Mouse (Mus musculus): ENCODE measurements around the gene Sumf1. TPM values are rescaled to one million over a fixed set of nuclear protein-coding genes. Genes with fewer than 3 reads are reported as not detected.

Gene Sumf1
- total and polyA plus RNA-seq, 3 experiments, result 11.0 to 23.1 (median 14.9) TPM

DNA sequence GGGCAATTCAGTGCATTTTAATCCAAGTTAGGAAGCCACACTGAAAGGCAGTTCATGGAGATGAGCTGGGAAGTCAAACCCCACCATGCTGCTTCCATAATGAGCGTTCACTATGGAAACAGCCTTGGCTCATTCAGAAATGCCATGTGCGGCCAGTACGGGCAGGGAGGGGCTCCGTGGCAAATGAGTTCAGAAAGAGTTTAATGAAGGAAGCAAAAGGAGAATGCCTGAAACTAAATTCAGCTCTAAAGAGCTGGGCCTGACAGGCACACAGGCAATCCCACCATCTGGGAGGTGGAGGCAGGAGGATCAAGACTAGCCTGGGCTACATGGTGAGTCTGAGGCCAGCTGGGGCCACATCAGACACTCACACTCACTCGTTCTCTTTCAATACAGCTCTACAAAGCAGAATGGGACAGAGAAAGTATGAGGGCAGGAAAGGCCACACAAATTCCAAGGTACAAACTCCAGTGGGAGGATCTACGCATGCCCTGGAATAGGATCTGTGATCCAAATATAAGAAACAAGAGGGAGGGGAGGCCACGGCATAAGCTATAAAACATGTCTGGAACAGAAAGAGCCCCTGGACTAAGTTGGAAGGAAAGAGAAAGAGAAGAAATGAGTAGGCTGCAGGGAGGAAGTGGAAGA is 39.3 kb downstream of the Sumf1 start:
- no peaks in the 10 kb centered on the region for H3K9me3 ChIP-seq (replicated peaks; ENCODE audit: low read length)
- peaks cover 4 to 22% of the 10 kb centered on the region in 2 experiments; a peak in 3 of 4 replicates for H3K4me1 ChIP-seq (ENCODE audit: control insufficient read depth in 1 of 2, insufficient read depth in 2 of 2)
- H3K27me3 ChIP-seq (replicated peaks), result no peaks in the 10 kb centered on the region
- in situ Hi-C loops (cut with MboI; ENCODE audit: low pct_ligation_motif_present, low pct_unique_long_range_greater_than_20kb, low sequenced_read_pairs), result no loop called here
- no peak overlapping the region for H3K4me3 ChIP-seq (replicated peaks in 1 of 3; ENCODE audit: low read depth in 2 of 3, low read length in 2 of 3, poor library complexity in 1 of 3)
- no peak overlapping the region for H3K4me2 ChIP-seq (ENCODE audit: insufficient read depth, low read depth, poor library complexity, severe bottlenecking)
- dilution Hi-C loops (cut with MboI; ENCODE audit: extremely low pct_ligation_motif_present, extremely low pct_unique_long_range_greater_than_20kb, low sequenced_read_pairs), result no loop called here
- no peaks in the 10 kb centered on the region for H3K79me2 ChIP-seq (replicated peaks; ENCODE audit: control insufficient read depth, extremely low read depth, insufficient read depth, poor library complexity, severe bottlenecking)
- H3K9ac ChIP-seq (ENCODE audit: insufficient read depth, low read depth), result no peak overlapping the region
- no peak for DNase-seq (ENCODE audit: extremely low read depth)
- TF ChIP-seq MAFK (IDR thresholded peaks at IDR 0.05; ENCODE audit: insufficient replicate concordance, low read length) (no peak), NELFE (IDR thresholded peaks at IDR 0.05; ENCODE audit: low read depth, low read length) (no peak), JUND (conservative IDR thresholded peaks at IDR 0.05; ENCODE audit: low read depth, low read length) (no peak), USF1 (IDR thresholded peaks at IDR 0.05; ENCODE audit: low read depth, low read length) (no peak), IRF4 (IDR thresholded peaks at IDR 0.05; ENCODE audit: low read depth, low read length) (no peak), CHD2 (IDR thresholded peaks at IDR 0.05; ENCODE audit: low read length) (no peak), POLR2AphosphoS2 (IDR thresholded peaks at IDR 0.05; ENCODE audit: low read depth, low read length) (no peak), ZMIZ1 (IDR thresholded peaks at IDR 0.05; ENCODE audit: low read depth, low read length) (no peak), E2F4 (IDR thresholded peaks at IDR 0.05; ENCODE audit: insufficient replicate concordance, low read depth, low read length) (no peak), CHD1 (IDR thresholded peaks at IDR 0.05; ENCODE audit: low read depth, low read length) (no peak), ZNF384 (IDR thresholded peaks at IDR 0.05; ENCODE audit: low read depth, low read length) (no peak), POLR2A (IDR thresholded peaks at IDR 0.05; ENCODE audit: low read depth, low read length) (no peak), ETS1 (conservative IDR thresholded peaks at IDR 0.05; ENCODE audit: low read depth, low read length) (no peak), ZC3H11A (IDR thresholded peaks at IDR 0.05; ENCODE audit: low read depth, low read length) (no peak), GABPA (IDR thresholded peaks at IDR 0.05; ENCODE audit: insufficient replicate concordance, low read depth, low read length) (no peak), JUN (IDR thresholded peaks at IDR 0.05; ENCODE audit: insufficient read depth, low read depth, low read length) (no peak), TCF12 (IDR thresholded peaks at IDR 0.05; ENCODE audit: low read depth, low read length) (no peak), RCOR1 (conservative IDR thresholded peaks at IDR 0.05; ENCODE audit: low read depth, low read length) (no peak), MAX (IDR thresholded peaks at IDR 0.05; ENCODE audit: low read length) (no peak)
- peaks cover 23 to 67% of the 10 kb centered on the region in 2 experiments for H3K36me3 ChIP-seq (replicated peaks in 1 of 2; ENCODE audit: control insufficient read depth in 1 of 2, insufficient read depth in 1 of 2, low read length in 1 of 2)
- H3K27ac ChIP-seq (ENCODE audit: insufficient read depth, low read depth), result no peak overlapping the region

DNA sequence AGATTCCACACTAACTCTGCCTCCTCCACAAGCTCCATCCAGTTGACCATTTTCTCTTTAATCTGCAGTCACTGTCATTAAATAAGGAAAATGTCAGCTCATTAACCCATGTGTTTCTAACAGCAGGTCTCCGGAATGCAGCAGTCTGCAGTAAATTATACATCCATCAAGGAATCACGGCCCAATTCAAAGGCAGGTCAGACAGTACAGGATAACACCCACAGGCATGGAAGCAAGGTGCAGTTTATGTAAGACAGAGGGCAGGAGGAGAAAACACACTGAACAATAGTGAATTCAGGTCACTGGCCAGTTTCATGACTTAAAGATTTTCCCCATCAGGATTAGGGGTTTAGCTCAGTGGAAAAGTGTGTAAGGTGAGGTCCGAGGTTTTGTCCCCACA is 40.1 kb downstream of the Sumf1 start:
- in situ Hi-C loops (cut with MboI; ENCODE audit: low pct_ligation_motif_present, low pct_unique_long_range_greater_than_20kb, low sequenced_read_pairs), result no loop called here
- Histone ChIP-seq H3K4me1 (ENCODE audit: control insufficient read depth in 1 of 2, insufficient read depth in 2 of 2) (peaks cover 4 to 22% of the 10 kb centered on the region in 2 experiments; a peak in 3 of 4 replicates), H3K36me3 (replicated peaks in 1 of 2; ENCODE audit: control insufficient read depth in 1 of 2, insufficient read depth in 1 of 2, low read length in 1 of 2) (peaks cover 23 to 64% of the 10 kb centered on the region in 2 experiments), H3K9me3 (replicated peaks; ENCODE audit: low read length) (no peaks in the 10 kb centered on the region), H3K27me3 (replicated peaks) (no peaks in the 10 kb centered on the region), H3K79me2 (replicated peaks; ENCODE audit: control insufficient read depth, extremely low read depth, insufficient read depth, poor library complexity, severe bottlenecking) (no peaks in the 10 kb centered on the region), H3K27ac (ENCODE audit: insufficient read depth, low read depth) (no peak overlapping the region), H3K4me3 (replicated peaks in 1 of 3; ENCODE audit: low read depth in 2 of 3, low read length in 2 of 3, poor library complexity in 1 of 3) (no peak overlapping the region), H3K9ac (ENCODE audit: insufficient read depth, low read depth) (no peak overlapping the region), H3K4me2 (ENCODE audit: insufficient read depth, low read depth, poor library complexity, severe bottlenecking) (no peak overlapping the region)
- DNase-seq (ENCODE audit: extremely low read depth), result no peak
- TF ChIP-seq NELFE (IDR thresholded peaks at IDR 0.05; ENCODE audit: low read depth, low read length) (no peak), MAZ (IDR thresholded peaks at IDR 0.05; ENCODE audit: low read depth, low read length) (no peak), EP300 (IDR thresholded peaks at IDR 0.05; ENCODE audit: low read length) (no peak), UBTF (IDR thresholded peaks at IDR 0.05; ENCODE audit: low read depth, low read length) (no peak), CTCF (conservative IDR thresholded peaks at IDR 0.05 in 1 of 2, IDR thresholded peaks at IDR 0.05 in 1 of 2; ENCODE audit: low read depth in 2 of 2, low read length in 2 of 2) (no peak), TBP (conservative IDR thresholded peaks at IDR 0.05; ENCODE audit: low read depth, low read length) (no peak)
- dilution Hi-C loops (cut with MboI; ENCODE audit: extremely low pct_ligation_motif_present, extremely low pct_unique_long_range_greater_than_20kb, low sequenced_read_pairs), result no loop called here

Data from CH12.LX (cell line).